In the genomic region with DNA sequence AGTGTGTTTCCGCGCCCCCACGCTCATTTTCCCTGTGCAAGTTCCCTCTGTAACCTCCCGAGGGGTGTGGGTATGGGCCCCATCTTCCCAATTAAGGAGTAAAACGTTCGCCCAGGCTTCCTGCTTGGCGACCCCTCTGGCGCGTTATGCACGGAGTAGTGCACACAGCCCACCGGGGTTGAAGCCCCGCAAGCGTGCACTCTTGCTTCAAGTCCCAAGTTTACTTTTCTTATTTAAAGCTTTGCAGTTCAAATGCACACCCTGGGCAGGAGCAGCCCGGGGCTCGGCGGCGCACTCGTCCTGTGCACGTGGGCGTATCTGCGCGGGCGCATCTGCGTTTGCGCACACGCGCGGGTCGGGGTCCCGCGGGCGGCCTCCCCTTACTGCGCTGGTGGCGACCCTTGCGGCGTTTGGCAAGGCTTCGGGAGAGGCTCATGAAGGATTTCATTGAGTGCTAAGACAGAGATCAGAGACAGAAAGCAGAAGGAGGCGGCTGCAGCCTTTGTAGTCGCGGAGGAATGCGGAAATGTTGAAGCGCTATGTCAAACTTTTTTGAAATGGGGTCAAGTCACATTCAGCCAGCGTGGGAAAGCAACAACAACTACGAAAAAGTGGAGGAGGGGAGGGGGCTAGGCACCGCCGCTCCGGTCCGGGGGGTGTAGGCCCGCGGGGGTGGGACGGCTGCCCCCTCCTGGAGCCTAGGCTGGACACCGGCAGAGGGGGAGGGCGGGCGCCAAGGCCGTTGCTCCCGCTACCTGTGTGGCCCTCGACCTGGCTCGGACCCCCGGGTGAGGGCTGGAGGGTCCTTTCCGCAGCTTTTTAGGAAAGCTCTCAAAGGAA, we compare ENCODE assay signal across 7 mouse cellular contexts. TPM values are rescaled to one million over a fixed set of nuclear protein-coding genes. Genes with fewer than 3 reads are reported as not detected.
DNase-seq lines count a peak whose midpoint lies in the region; ATAC-seq and TF ChIP-seq lines count a peak whose summit lies in the region.

No protein-coding gene starts in this region.

- no peak overlapping the region for H3K27ac ChIP-seq in cerebellum, adult 2 months (ENCODE audit: insufficient read depth, low read length)
- peak overlapping the region; percentile 75 for H3K27ac ChIP-seq in limb, embryonic 14.5 days (replicated peaks; ENCODE audit: low read depth, low read length)
- peak overlapping the region; percentile 26 for H3K27ac ChIP-seq in midbrain, embryonic 15.5 days

- H3K36me3 ChIP-seq in limb, embryonic 14.5 days (ENCODE audit: control insufficient read depth, insufficient read depth, low read length), result no peaks in the 10 kb centered on the region
- H3K36me3 ChIP-seq in midbrain, embryonic 15.5 days (replicated peaks), result no peaks in the 10 kb centered on the region

- H3K9me3 ChIP-seq in limb, embryonic 14.5 days (ENCODE audit: control insufficient read depth, low read length), result no peaks in the 10 kb centered on the region
- H3K9me3 ChIP-seq in midbrain, embryonic 15.5 days, result no peaks in the 10 kb centered on the region

- no peak for TF ChIP-seq CTCF in cerebellum, adult 2 months (IDR thresholded peaks at IDR 0.05; ENCODE audit: borderline replicate concordance, insufficient read depth, low read depth, low read length)

- peak overlapping the region; percentile 52 for H3K4me3 ChIP-seq in cerebellum, adult 2 months (replicated peaks; ENCODE audit: insufficient read depth, low read depth, low read length)
- H3K4me3 ChIP-seq in limb, embryonic 14.5 days (replicated peaks; ENCODE audit: low read length), result peak overlapping the region; percentile 61
- H3K4me3 ChIP-seq in midbrain, embryonic 15.5 days, result peak overlapping the region; percentile 66

- under 1% methylated on average over 60 of the region's 60 CpGs for whole genome bisulfite sequencing in cerebellum, adult 2 months
- WGBS in limb, embryonic 14.5 days, result under 1% methylated on average over 57 of the region's 60 CpGs
- WGBS in midbrain, embryonic 15.5 days, result under 1% methylated on average over 60 of the region's 60 CpGs

- peak overlapping the region; percentile 96 for H3K4me2 ChIP-seq in limb, embryonic 14.5 days (replicated peaks; ENCODE audit: low read depth, low read length, severe bottlenecking)
- H3K4me2 ChIP-seq in midbrain, embryonic 15.5 days, result peak overlapping the region; percentile 93

- H3K27me3 ChIP-seq in cerebellum, adult 2 months (ENCODE audit: control insufficient read depth, insufficient read depth, low read length), result peaks cover 6% of the 10 kb centered on the region; the same call in 1 of the 2 replicates
- H3K27me3 ChIP-seq in limb, embryonic 14.5 days (ENCODE audit: control insufficient read depth, insufficient read depth, low read length), result no peaks in the 10 kb centered on the region
- peaks cover 14% of the 10 kb centered on the region for H3K27me3 ChIP-seq in midbrain, embryonic 15.5 days (replicated peaks)

- DNase-seq in Muller cell, postnatal 12 days (ENCODE audit: inconsistent ontology term), result peak; percentile 80
- peak; percentile 8 to 19 for DNase-seq in cerebellum, adult 2 months
- peak; percentile 40 for DNase-seq in gastrocnemius, postnatal 10 days
- DNase-seq in limb, embryonic 14.5 days (ENCODE audit: low spot score), result peak; percentile 43
- DNase-seq in spleen, postnatal 14 days (ENCODE audit: low spot score in 2 of 2), result peak; percentile 15 to 40

- no peaks in the 10 kb centered on the region for H3K4me1 ChIP-seq in cerebellum, adult 2 months (ENCODE audit: control insufficient read depth, insufficient read depth, low read length)
- no peaks in the 10 kb centered on the region for H3K4me1 ChIP-seq in limb, embryonic 14.5 days (ENCODE audit: control insufficient read depth, insufficient read depth, low read length)
- peaks cover 35% of the 10 kb centered on the region for H3K4me1 ChIP-seq in midbrain, embryonic 15.5 days

- TF ChIP-seq POLR2A in cerebellum, adult 2 months (IDR thresholded peaks at IDR 0.05; ENCODE audit: borderline replicate concordance, insufficient read depth, low read length), result no peak
- 0 out of 2 replicates have a peak, but pooled peaks have one; percentile 24 for TF ChIP-seq POLR2A in limb, embryonic 14.5 days (IDR thresholded peaks at IDR 0.05; ENCODE audit: borderline replicate concordance, extremely low read depth, insufficient read depth, insufficient read length)

- H3K9ac ChIP-seq in limb, embryonic 14.5 days (ENCODE audit: low read depth, low read length, severe bottlenecking), result peak overlapping the region; percentile 70
- H3K9ac ChIP-seq in midbrain, embryonic 15.5 days, result peak overlapping the region; percentile 13; the same call in 1 of the 2 replicates

- ATAC-seq in inflammation-experienced regulatory T-cells, adult 6 months, result peak; percentile 17
- peak; percentile 56 for ATAC-seq in limb, embryonic 14.5 days (ENCODE audit: low FRiP score, low read depth)
- peak; percentile 37 for ATAC-seq in midbrain, embryonic 15.5 days (replicated peaks)

RNA-seq across cellular contexts. Expression of gene Cdk6, which starts 0.9 kb away (rescaled TPM):
- polyA plus RNA-seq in cerebellum, adult 2 months (2012; rRNA removed), result 0.39 and 0.51 TPM in 2 replicates
- total RNA-seq in gastrocnemius, postnatal 10 days (2021), result 1 to 10 TPM; 6.9 to 9.6 TPM
- polyA plus RNA-seq in inflammation-experienced regulatory T-cells, adult 6 months (2017; shearing (Covaris generic)), result 10 to 100 TPM; 21.7 to 46.6 (median 26.3) TPM
- 10.9 and 11.3 TPM in 2 replicates for polyA plus RNA-seq in limb, embryonic 14.5 days (2012; rRNA removed)
- polyA plus RNA-seq in limb, embryonic 14.5 days (2014; fragmentation: Nextera tagmentation; extraction: Ambion mirVana), result 23.8 and 27.9 TPM in 2 replicates
- 10.2 and 12.4 TPM in 2 replicates for polyA plus RNA-seq in midbrain, embryonic 15.5 days (2015; fragmentation: Nextera tagmentation; extraction: Ambion mirVana)

Comparison
In these comparisons a context has a peak if more than half of its experiments do, and no peak if none do; other contexts are left out.
1. DNase-seq: peak in every context shown above with its lines; median percentile 80 in Muller cell, postnatal 12 days; 43 in limb, embryonic 14.5 days; 40 in gastrocnemius, postnatal 10 days; 28 in spleen, postnatal 14 days; 14 in cerebellum, adult 2 months.